Mouse (Mus musculus) ZHBTc4 (cell line): ENCODE measurements at regions not wholly inside any gene's neighbourhood (a gene's known extent, or its start where the extent isn't known, plus 50 kb on each side); places are given as distances from the start of the nearest gene placed in this dataset.

ENCODE experiments used
- DNase-seq: peaks from one replicate; pipeline ENCODE4 v3.0.0-alpha.2; 2011; ENCODE audit warnings: low read depth, low spot score

DNA sequence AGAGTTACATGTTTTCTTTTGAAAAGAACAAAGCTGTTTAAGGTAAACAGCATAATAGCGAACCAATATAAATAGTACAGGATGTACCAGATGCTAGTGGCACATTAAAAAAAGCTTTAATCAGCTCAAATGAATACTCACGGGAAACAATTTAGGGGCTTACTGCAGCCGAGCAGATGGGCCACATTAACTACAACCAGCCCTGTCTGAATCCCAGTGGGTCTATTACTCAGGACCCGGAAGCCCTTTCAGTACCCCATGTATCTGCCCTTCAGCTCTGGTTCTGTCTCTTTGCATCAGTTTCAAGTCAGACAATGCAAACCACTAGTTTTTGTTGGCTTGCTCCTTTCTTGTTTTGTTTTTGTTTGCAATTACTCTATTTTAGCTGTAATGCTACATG, 210.9 kb upstream of the Crbn start:
- no peak for DNase-seq

DNA sequence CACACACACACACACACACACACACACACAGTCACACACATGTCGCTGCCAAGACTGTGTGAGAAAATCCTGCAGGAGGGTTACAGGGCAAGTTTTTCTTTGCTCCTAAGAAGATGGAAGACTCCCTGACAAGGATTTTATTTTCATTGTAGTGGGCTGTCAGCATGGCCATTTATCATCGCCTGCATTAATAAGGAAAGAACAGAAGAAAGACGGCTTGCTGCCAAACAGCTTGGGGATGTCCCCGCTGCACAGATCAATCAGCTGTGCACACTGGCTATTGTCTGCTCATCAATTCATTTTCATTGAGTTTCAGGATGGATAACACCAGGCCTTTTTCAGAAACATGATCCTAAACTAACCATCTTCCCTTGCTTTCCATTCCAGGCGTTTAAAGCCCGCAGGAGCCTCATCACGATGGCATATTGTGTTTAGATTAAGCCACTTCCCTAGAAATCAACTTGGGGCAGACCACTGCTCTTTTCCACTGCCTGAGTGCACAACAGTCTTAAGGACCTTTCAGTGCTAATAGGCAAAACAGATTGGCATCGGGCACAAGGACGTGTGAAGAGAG, 213.1 kb upstream of the Crbn start:
- no peak for DNase-seq

DNA sequence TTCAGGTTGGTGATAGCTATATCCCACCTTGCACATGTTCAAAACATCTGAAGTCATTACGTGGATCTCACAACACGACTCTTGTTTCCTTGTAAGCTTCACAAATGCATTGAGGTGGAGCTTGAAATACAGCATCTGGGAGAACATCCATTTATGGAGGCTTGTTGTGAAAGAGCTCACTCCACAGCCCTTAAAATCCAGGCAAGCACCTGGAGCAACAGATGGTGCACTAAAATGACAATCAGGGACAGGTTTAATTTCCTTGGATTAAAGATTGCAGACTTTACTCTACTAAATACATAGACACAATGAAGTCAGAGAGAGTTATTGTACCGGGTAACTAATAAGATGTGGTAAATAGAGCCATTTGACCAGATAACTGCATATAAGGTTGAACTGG, 219.2 kb upstream of the Crbn start:
- no peak for DNase-seq

DNA sequence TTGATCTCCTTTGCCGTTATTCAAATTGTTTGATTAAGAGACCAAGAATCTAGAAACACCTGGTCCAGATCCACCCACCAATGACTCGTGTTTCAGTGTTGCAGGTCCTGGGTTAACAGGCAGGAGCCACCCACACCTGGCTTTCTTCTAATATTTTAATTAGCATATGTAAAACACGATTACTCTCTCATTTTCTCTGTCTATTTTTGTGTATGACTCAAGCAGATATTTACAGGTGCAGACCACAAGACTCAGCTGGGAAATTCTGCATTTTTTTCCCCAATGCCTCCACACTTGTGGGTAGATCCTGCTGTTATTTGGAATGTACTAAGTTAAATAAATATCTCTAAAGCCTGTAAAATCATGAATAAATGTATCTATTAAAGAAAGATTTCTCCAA, 245.3 kb upstream of the Crbn start:
- no peak for DNase-seq

DNA sequence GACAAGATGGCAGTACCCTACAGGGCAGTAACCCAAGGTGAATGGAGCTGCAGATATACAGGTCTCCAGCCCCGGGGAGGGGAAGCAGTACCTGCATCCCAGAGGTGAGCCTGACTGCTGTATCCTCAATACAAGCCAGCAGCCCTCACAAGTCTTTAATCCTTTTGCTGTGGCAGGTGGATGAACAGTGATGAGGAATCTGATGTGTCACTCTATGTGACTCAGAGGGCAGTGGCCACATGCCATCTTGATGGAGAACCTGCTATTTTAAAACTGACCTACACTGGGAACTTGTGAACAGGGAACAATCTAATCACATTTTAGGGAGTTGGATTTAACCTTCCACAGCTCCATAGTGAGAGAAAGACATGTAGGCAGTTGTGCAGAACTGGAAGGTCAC, 251.7 kb upstream of the Crbn start:
- no peak for DNase-seq

DNA sequence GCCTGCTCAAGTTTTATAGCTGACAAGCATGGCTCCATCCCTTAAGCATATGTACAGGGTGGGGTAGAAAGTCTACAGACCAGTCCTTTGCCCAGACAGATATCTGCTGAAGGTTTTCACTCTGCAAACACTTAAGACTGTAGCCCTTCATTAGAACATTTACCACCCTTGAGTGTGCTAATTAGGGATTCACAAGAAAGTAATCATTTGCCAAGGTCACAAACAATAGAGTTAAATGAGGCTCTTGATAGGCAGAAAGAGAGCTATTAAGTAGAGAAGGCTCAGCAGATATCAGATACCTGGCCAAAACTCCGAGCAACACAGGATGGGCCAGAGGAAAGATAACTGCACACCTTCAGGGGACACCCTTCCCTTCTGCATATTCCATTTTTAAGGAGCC, 252.3 kb upstream of the Crbn start:
- peak; percentile 63 for DNase-seq

DNA sequence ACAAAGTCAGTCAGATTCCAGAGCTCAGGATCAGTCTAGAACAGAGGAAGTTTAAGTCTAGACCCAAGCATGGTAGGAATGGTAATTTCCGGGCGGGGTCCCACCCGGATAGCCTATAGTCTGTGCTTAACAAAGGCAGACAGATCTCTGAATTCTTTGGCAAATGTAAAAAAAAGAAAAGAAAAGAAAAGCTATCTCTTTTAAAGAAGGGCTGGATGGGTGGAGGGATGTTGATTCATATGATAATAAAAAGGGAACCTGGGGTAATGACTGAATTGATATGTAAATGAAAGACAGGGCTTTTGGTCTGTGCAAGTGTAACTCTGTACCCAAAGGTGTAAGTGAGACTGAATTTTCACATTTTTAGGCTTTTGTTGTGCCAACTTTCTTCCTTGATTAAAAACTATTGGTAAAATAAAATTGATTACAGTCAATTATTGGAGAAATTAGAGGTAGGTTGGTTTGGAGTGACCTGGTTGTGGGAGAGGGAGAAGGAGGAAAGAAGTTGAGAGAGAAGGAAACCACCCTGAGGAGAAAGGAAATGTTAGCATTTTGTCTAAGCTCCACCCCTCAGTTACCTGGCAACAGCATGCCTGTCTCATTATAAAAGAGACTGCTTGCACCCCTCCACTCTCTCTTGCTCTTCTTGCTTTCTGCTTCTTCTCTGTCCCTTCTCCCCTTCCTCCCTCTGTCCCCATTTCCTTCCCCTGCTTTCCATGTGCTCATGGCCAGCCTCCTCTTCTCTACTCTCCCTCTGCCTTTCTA, 259.3 kb upstream of the Crbn start:
- peak; percentile 83 for DNase-seq

DNA sequence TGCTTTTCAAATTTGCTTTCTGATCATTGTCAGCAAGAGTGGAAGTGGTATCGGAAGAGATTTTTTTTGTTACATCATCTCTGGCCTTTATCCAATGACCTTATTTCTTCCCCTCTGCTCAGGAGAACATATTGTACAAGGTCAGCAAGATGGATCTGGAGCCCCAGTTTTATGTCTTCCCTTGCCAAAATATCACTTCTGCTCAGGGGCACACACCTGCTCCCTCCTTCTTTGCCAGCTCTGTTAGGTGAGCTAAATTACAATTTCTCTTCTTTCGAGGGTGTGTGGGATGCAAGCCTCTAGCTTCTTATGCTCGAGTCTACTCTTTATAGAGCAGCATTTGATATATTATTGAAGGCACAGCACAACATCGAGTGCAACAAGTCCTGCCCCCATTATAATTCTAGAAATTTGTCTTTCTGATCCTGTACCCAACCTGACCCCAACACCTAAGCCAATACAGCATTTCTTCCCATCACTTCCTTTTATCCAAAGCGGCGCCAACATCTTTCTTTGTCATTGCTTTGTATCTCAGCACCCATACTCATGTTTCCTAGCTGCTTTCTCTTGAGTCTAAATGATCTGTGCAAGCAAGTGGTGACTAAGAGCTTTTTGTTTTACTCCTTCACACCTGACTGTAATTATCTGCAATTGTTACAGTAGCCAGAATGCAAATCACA, 263.1 kb upstream of the Crbn start:
- no peak for DNase-seq

DNA sequence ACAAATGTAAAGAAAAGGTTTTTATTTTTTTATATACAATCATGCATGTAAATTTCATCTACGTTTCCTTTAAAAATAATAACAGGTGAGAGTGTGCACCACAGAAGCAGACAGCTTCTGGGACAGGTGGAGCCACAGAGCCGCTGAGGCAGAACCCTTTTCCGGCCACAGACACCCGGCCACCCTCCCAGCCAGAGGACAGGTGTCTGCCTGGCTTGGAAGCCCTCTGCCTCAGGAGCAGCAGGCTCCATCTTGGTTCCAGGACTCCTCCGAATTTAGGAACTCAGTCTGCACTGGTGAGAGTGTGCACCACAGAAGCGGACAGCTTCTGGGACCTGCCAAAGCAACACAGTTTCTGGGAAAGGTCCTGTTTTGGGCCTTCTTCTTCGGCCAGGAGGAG, 270.6 kb upstream of the Crbn start:
- no peak for DNase-seq

DNA sequence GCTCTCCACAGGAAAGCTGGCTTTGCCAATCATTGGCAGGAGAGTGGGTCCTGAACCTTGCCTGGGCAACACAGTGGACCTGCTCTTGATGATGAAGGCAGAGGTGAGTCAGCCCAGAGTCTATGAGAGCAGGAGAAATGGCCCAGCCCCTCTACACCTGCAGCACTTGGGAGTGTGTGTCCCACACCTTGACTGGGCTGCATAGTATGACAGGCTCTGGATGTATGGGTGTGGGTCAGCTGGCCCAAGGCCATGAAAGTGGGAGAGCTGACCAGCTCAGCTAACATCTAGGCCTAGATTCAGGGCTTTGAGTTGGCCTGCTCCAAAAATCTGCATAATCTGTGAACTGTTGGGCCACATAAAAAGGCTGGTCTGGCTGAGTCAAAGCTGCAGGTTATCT, 292.7 kb upstream of the Crbn start:
- no peak for DNase-seq

DNA sequence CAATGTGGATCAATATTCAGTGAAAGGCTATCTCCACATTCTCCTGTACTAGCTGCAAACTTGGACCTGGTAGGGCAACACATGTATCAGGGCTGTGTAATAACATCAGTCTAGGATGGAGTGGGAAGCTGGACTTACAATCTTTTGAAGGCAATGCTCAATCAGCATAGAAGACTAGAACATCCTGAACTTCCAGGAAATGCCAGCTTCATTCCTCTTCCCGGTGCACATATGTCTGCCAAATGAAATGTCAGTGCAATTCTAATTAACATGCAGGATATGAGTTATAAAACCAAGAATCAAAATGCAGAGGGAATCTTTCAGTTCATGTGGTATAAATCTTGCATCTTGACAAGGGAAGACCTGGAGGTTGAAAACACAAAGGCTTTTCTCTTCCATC, 328.8 kb upstream of the Crbn start:
- no peak for DNase-seq

DNA sequence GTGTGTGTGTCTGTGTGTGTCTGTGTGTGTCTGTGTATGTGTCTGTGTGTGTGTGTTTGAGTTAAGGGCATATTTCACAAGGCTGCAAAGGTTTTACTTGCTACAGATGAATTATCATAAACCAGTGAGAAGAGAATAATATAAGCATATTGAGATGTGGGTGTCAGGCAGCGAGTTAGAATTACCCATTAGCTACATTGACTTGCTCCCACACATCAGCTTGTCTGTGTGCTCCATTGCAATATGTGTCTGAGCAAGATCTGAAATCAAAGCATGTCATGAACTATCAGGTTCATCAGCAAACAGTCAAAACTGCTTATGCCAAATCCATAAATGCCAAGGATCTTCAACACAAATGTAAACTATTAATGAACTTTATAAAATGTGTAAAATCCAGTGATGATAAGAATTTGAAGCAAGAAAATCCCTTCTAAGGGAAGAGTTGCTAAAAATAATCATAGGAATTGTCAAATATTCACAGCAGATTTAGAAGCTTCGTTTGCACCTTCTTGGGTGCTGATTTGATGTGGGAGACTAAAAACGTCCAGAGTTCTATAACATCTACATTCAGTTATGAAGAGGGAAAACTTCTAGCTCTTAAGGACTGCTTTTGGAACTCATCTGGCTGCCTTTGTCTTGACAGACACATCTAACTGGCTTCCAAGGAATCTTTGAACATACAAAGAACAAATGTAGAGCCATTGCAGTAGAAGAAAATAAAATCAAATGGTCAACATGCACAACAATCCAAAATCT, 361.7 kb upstream of the Lrrn1 start:
- DNase-seq = no peak

DNA sequence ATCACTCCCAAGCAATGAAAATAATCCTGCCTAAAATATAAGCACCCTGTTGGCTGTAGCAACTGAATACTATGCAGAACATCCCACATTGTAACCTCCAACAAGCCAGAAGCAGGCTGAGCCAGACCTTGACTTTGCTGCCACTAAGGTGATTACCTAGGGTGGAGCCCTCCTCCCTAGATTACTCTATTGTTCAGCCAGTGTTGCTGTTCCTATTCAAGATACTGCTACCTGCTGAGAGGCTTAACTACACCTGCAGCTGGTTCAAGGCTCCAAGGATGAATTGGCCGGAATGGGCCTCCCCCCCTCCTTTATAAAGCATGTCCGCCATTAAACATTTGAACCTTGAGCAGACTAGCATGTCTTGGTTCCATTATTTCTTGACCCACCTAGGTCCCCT, 311.3 kb upstream of the Lrrn1 start:
- DNase-seq = peak; percentile 93

DNA sequence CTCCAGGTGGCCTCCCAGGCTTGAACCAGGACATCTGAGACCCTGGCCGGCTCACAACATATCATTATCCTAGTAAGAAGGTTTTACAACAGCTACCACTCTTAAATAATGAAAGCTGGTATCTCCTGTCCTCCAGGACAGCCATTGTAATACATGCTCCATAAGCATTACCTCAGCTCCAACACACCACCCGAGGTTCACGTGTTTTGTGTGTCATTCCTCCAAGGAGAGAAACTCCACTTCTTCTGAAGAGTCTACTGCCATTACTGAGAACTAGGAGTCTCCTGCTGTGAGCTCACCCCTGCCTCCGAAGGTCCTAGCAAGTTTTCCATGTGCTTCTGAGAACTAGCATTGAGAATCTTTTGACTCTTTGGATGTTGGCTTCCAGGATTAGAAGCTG, 310.8 kb upstream of the Lrrn1 start:
- peak; percentile 60 for DNase-seq

DNA sequence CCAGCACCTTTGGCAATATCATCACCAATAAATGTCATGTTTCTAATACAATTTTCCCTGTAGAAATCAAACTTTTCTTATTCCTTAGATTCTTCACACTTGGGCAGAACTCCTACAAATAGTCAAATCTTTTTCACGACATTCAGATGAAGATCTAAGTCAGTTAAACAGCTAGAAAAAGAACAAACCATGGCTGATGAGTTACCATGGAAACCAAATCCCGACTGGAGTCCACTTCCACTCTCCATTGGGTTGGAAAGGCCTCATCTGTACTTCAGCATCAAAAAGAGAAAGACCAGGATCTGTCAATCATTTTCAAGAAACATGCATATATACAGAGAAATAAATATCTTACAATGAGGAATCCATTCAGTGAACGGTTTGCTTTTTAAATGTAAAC, 307.0 kb upstream of the Lrrn1 start:
- no peak for DNase-seq

DNA sequence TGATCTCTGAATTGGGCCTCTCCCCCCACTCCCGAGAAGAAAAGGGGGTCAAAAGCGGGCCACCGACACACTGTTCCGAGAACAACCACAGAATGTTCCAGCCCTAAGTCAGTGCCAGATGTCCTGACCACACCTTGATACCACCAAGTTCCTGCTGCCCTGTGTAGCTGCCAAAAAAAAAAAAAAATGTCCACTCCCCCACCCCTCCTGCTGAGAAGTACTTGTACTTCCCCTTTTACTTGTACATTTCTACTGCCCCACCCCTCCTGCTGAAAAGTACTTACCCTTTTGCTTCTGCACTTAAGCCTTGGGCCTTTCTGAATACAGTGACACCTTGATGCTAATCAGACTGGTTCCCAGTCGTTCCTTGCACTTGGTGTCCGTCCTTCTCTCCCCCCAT, 299.7 kb upstream of the Lrrn1 start:
- peak; percentile 55 for DNase-seq

DNA sequence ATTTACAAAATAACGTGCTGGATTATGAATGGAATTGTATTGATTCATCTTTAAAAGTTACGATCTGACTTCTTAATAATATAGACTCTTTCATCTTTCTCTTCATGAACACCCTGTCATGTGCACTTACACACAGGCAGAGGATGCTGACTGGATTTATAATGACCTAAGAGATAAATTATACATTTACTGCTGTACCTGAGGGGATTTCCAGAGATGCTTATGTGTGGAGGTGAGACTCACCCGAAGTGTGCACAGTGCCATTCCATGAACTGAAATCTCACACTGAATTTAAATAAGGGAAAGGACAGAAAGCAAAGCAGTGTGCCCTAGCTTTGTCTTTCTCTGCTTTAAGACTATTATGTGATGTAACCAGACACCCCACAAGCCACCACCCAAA, 291.9 kb upstream of the Lrrn1 start:
- DNase-seq = peak; percentile 7

DNA sequence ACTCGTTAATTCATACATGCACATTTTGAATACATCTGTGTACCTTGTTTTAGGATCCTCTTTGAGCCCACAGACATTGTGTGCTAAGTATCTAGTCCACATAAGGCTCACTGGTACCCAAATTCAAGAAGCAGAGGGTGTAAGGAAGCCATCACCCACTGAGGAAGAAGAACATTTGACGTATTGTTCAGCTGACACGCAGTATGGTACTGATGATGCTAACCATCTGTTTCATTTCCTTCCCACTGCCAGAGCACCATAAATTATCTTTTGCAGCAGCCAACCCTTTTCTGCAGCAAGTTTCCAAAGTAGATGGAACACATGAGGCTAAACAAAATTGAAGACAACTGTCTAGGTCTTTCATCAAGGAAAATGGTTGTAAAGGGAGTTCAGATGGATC, 285.6 kb upstream of the Lrrn1 start:
- no peak for DNase-seq

DNA sequence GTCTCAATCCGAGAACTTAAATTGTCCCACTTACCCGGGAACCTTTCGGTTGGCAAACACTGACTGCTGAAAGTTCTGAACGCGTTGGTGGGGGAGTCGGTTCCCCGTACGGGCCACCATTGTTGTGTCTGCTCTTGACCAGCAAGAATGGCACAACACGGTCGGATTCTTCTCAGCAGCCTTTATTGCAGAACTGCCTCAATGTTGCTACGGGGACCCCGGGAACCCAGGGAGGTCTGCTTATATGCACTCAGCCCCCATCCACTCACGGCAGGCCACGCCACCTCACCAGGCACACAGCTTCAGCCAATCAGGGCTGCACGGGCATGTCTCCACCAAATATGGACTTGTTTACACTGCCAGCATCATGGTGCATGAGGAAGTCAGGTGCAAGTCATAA, 249.2 kb upstream of the Lrrn1 start:
- peak; percentile 7 for DNase-seq

DNA sequence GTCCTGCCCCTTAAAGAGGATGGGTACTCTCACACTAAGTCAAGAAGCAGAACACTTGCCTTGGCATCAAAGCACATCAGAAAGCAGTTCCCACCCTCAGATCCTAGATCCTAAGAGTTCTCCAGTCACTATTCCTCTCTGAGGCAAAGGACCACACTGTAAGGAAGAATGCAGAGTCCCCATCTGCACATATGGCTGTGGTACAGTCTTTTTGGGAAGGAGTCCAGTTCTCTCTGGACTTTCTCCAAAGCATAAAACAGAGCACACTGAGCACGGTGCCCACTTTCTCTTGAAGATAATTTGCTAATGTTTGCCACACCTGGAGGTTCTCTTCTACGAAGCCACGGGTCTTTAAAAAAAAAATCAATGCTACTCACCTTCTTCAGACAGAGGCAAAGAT, 238.7 kb upstream of the Lrrn1 start:
- DNase-seq = no peak

DNA sequence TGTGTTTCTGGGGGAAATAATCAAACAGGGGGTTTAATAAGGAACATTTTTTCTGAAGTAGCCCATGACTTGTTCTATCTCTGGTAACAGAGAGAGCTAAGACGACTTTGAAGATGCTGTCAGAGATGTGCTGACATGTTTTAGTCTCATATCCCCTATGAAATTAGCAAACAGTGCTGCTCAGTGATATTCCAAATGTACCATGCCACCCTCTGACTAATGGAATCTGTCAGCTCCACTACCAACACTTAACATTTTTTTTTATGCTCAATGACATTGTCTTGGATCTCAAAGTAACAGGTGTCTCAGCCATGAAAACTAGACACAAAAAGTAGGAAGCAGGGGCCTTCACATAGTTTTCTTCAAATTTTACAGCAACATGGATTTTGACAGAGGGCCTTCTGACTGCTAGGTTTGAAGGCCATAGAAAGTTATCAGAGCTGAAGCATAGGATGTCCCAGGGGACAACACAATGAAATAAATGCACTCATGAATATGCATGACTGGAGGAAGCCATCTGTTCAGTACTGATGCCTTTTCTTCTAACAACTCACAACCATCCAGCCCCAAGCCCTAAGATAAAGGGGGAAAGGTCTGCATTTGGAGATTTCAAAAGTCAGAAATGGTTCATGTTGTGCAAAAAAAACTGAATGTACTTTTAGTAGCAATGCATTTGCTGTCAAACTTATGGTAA, 225.7 kb upstream of the Lrrn1 start:
- no peak for DNase-seq

DNA sequence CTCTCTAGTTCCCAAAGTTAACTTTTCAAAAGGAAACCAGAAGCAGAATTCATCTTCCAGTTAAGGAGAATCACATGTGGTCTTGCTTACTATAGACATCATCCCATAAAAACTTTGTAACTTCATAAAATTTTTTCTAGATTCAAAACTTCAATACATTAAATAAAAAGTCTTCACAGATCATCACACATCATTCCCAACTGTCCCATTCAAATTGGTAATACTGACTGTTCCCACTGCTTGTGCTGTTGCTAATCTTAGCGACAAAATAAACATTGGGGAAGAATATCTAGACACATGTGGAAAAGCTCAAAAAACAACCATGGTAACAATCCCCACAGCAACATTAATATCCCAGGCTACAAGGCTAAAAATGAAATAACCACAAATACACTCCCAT, 210.0 kb upstream of the Lrrn1 start:
- DNase-seq = no peak
